Mouse (Mus musculus) ovary, postnatal 14 days (tissue): Measurements from ENCODE around the gene Pou4f1.

Source experiments
- DNase-seq: peaks from one replicate; pipeline ENCODE4 v3.0.0; 2022; ENCODE audit warnings: low spot score

The Pou4f1 gene

DNA sequence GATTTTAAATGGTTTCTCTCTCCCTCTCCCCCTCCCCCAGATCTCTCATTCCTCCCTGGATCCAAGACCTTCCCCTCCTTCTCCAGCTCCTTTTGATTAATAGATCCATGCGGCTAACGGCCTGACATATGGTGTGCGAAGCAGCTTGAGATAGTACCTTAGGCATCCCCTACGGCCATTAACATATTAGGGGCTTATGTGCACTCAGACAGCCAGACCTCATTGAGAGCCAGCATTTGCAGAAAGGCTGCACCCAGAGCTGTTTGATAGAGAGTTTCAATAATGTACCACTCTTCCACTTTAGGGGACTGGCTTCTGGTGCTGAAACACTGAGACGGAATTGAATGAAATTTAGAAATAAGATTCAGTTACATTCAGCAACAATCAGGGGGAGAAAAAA, 10.8 kb downstream of the Pou4f1 start:
- DNase-seq = no peak

DNA sequence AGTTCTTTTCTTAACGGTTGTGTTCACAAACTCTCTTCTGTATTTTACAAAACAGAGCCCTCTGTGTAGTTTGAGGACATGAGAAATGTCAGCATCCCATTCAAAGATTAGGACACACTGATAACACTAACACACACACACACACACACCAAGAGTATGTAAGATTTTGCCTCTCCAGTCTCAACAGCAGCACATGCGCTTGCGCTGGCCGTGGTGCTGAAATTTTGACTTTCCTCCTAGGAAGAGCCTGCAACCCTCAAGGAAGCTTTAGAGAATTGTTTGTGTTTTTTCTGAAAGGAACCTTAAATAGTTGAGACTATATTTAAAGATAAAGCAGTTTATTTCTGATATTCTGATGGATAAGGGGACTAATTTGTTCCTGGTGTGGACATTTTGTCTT, 14.0 kb downstream of the Pou4f1 start:
- DNase-seq = peak; percentile 55

DNA sequence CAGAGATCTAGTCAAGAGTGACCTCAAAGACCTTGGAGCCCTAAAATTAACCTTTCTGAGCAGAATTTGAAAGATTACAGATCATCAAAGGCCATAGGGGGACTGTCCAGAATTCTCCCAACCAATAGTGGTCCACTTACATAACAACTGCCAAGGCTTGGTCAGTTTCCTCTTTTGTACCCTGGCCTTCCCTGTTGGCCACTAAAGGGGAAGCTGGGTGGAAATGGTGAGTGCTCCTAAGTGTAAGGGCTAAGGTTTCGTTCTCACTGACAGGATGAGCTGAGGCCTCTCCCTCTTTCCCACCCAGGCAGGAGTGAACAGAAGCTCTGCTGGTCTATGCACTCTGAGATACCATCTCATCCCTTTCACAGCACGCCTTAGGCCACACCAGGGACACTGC, 33.5 kb downstream of the Pou4f1 start:
- DNase-seq = no peak

DNA sequence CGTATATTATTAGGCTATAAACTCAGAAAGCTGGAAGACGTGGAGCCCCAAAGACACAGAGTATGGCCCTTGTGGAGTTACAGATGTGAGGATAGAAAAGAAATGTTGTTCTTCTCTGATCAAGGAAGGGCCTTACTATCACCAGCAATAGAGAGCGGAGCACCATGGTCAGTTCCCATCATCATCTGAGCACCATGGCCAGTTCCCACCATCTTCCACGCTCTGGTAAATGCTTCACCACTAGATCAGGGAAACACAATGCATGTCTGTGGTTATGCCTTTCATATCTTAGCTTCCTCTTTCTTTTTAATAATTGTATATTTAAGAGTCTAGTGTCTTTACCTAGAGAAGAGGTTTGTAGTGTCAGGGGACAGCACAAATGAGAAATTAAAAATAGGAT, 37.0 kb downstream of the Pou4f1 start:
- DNase-seq = no peak

DNA sequence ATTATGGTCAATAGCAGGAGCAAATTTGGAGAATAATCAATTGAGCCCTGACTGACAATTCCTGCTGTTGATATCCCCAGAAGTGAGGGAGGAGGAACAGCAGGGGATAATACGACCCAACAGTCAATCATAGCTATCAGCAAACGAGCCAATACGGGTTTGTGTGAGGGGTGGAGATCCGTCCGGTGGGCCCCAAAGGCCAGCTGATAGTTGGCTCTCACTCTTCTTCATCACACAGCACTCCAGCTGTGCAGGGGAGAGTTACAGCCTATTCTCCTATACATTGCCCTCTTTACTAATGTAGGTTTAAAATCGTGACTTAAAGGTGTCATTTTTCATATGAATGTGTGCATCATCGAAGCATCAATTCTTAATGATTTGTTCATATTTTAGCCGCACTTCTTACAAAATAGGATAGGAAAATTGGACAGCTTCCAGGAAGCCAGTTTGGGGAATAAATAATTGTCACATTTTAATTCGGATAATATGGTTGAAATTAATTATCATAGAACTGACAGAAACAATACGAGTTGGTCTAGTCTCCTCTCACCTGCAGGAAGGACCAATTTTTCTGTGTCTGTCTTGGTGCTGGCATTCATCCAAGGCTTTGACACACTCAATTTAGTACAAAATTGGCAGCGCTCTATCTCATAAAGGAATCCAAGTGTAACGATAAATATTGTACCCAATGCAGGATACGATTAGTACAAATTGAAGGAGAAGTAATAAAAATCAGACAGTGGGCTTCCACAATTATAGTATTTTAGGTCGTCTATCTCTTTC, 43.9 kb downstream of the Pou4f1 start:
- no peak for DNase-seq
